Mouse (Mus musculus): ENCODE results near the gene Lamtor5.
"Not testable (repeated sequence)": the region's sequence is repeated elsewhere in the genome, so short reads cannot be mapped to it uniquely, and the experiment has no call there.

Lamtor5 gene

GRCm38 (mm10) chr3:107272433-107272832, 6.2 kb upstream of the Lamtor5 start:
- no peak for DNase-seq (ENCODE audit: low spot score)

DNA sequence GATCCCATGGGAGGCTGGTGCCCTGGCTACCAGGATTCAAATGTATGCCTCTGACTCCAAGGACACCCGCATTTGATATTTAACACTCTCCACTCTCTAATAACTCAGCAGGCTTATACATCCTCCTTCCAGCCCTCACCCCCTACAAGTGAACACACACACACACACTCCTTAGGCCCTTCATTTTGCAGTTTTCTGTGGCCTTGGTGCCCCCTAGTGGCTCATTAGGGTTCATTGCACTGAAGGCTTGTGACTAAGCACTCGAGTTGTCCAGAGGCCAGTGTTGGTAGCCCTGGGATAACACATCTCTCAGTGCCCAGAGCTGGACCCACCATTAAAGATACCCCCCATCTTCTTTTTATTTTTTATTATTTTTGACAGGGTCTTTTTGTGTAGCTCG, 4.8 kb upstream of the Lamtor5 start:
- peak; percentile 75 for DNase-seq (ENCODE audit: low spot score)

- no peak for DNase-seq (ENCODE audit: low spot score)
These were observed 3.3 kb upstream of the Lamtor5 start for GRCm38 (mm10) chr3:107275351-107275750.

DNA sequence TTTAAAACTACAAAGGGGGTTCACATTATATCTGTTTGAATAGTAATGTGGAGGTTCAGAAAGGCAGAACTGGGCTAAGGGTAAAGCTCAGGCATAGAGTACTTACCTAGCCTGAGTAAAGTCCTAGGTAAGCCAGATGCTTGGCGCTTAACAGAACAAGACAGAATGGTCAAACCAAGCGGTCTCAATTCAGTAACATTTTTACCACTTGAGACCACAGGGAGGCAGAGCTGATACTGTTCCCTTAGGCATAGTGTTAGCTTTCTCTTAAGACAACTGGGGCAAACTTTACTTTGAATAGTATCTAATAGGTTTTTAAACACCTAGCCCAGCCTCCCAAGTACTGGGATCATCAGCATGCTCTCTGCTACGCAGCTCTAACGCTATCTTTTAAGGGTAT, 2.7 kb upstream of the Lamtor5 start:
- DNase-seq (ENCODE audit: low spot score): no peak

DNA sequence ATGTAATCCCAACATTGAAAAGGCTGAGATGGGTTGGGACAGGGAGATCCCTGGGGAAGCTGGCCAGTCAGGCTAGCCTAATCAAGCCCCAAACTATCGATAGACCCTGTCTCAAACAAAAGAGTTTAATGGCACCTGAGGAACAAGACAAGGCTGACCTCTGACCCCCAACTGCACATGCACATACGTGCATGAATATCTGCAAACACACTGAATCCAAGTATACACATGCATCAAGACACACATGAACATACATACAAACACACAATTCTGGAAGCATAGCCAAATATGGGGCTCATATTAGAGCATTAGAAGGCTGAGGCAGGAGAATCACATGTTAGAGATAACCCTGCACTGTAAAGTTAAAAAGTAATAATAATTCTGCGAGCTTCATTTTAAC, 2.0 kb upstream of the Lamtor5 start:
- no peak for DNase-seq (ENCODE audit: low spot score)

DNA sequence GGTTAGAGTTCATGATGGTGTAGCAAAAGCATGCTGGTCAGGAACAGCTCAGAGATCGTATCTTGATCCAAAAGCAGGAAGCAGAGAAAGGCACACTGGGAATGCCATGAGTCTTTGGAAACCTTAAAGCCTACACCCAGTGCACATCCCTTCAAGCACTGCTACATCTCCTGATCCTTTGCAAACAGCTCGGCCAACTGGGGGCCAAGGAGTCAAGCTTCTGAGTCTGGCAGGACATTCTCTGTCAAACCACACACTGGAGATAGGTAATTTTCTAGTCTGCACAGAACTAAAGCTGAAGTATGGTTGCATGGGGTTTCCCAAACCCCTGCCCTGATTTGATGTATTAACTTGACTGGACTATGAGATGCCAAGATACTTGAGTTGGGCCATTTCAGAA, 7.5 kb downstream of the Lamtor5 start:
- no peak for DNase-seq (ENCODE audit: low spot score)

- DNase-seq (ENCODE audit: low spot score): no peak
These were observed 8.7 kb downstream of the Lamtor5 start for GRCm38 (mm10) chr3:107287346-107287745.

- DNase-seq (ENCODE audit: low spot score): peak; percentile 55
These were observed 12.2 kb downstream of the Lamtor5 start, which contains the start of gene Slc16a4 for GRCm38 (mm10) chr3:107290764-107291381. Slc16a4 (plus strand) TSS chr3:107291230.

GRCm38 (mm10) chr3:107295672-107296360, 17.2 kb downstream of the Lamtor5 start:
- DNase-seq (ENCODE audit: low spot score): no peak

DNA sequence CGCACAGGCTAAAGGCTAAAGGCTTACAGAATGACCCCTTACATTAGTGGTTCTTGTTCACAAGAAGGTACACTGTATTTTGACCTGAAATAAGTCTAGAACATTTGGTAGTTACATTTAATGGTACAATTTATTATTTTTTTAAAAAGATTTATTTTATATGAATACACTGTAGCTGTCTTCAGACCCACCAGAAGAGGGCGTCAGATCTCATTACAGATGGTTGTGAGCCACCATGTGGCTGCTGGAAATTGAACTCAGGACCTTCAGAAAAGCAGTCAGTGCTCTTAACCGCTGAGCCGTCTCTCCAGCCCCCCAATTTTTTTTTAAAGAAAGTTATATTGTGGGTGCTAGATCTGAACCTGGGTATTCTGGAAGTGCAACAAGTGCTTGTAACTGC, 18.3 kb downstream of the Lamtor5 start:
- DNase-seq (ENCODE audit: low spot score): not testable (repeated sequence)

DNA sequence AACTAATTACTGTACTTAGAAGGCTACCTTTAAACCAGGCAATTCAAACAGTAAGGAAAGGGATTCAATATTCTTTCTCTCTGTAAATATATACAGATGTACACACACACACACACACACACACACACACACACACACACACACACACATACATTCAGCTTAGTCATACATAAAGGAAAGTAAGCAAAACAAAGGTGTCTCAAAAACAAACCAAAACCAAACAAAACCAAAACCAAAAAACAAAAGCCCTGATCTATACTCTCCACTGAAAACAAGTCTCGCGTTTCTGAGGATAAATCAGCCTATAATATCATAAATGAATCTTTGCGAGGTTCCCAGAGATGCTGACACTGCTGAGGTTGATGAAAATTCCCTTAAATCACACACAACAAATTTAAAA, 38.7 kb downstream of the Lamtor5 start:
- no peak for DNase-seq (ENCODE audit: low spot score)

GRCm38 (mm10) chr3:107321141-107321540, 42.5 kb downstream of the Lamtor5 start:
- no peak for DNase-seq (ENCODE audit: low spot score)

- DNase-seq (ENCODE audit: low spot score): no peak
These were observed 43.1 kb downstream of the Lamtor5 start for GRCm38 (mm10) chr3:107321776-107322175.

- no peak for DNase-seq (ENCODE audit: low spot score)
These were observed 47.8 kb downstream of the Lamtor5 start for GRCm38 (mm10) chr3:107326442-107326841.

DNA sequence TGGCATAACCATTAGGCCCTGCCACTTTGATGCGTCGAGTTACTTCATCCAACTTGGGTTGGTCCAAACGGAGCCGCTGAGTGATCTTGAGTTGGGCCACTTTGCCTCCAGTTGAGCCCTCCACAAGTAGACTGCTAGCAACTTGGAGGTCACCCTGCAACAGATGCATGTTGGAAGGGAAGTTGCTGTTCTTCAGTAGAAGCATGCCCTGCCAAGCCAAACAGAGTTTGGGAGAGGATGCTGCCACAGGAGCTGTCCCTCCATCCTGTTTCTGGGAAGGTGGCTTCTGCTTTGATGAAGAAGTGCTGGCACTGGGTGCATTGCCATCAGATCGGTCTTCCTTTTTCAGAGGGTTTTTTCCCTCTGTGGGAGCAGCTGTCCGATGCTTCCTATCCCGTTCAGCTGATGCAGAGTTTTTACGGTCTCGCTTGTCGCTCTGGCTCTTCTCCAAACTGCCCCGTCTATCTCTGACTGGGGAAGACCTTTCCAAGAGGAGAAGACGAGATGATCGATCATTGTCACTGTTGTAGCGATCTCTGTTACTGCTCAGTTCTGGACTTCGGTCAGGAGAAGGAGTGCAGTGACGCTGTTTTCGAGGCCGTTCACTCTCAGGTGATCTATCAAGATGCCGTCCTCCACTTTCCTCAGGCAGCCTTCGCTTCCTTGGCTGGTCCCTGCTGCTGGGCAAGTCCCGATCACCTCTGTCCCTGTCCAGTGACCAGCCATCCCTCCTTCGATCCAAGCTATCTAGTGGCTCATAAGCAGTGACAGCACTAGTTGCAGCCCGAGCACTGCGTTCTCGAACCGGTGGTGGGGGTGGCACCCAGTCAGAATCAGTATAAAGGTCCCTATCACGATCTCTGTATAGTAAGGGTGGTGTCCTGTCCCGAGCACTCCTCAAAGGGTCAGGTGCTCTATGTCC, 52.1 kb downstream of the Lamtor5 start:
- DNase-seq (ENCODE audit: low spot score): no peak

DNA sequence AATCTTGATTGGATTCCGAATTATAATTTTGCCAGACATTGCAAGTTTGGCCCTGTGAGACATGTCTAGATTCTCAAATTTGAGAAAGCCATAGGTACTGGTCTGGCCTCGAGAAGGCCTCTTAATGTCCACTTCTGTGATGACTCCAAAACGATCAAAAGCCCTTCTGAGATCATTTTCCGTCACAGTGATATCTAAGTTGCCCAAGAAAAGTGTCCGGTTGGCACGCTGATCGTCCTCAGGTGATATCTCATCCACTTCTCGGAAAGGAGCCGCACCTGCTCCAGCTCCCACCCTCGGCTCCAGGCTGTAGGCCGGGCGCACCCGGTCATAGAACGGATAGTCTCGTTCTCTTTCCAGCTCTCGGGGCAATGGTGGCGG, 53.1 kb downstream of the Lamtor5 start:
- no peak for DNase-seq (ENCODE audit: low spot score)

DNA sequence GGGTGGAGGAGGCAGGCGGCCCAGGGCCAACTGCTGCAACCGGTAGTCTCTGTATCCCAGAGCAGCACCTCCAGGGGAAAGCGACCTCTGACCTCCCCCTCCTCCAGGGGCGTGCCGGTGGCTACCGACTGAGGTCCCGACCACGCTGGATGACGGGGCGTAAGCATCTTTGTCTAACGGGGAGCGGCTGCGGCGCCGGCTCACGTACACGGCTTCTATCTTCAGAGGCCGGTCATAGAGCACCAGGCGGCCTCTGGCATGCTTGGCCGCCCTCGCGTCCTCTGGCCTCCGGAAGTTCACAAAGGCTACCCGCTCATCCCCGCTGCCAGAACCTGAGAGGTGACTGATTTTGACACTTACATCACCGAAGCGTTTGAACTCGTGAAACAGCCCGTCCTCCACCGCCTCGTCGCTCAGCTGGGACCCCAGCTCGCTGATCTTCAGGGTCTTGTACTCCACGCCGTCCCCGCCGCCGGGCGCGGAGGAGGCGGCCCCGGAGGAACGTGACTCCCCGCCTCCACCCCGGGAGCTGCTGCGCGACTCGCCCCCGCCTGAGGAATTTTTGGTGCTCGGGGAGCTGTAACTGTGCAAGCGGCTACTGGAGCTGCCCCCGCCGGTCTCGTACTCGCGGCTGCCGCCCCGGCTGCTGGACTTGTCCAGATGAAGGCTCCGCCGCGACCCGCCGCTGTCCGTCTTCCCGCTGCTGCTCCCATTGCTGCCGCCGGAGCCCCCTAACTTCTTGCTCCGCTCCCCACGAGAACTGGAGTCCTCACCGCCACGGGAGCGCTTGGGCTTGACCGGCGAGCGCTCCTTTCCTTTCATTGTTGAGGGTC, 53.7 kb downstream of the Lamtor5 start:
- DNase-seq (ENCODE audit: low spot score): peak; percentile 76

DNA sequence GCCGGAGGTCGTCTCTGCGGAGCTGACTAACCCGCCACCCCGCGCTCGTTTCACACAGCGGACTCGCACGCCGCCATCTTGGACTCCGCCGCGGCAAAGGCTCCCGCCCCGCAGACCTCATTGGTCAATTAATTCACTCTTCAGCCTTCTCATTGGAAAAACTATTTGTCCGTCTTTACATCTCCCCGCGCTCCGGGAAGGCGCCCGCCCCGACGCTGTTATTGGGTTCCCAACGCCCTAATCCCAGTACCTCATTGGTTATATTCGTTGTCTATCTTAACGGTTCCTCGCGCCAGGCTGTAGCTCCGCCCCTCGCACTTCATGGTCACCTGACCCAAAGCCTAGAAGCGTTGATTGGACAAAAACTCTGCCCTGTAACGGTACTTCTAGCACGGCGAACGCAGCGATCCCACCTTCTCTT, 54.3 kb downstream of the Lamtor5 start:
- DNase-seq (ENCODE audit: low spot score): peak; percentile 95

Measured in testis, postnatal 10 days (tissue).